Mouse (Mus musculus) bone marrow macrophage, adult 2 months (primary cell): ENCODE results near the gene Dennd4a.

Experiments
- CTCF ChIP-seq: IDR thresholded peaks from 2 replicates; pipeline ENCODE4 v1.5.1; 2012; ENCODE audit warnings: low read depth, mild to moderate bottlenecking, low read length, moderate library complexity
- POLR2A ChIP-seq: IDR thresholded peaks from 2 replicates; pipeline ENCODE4 v1.6.1; 2012; ENCODE audit warnings: mild to moderate bottlenecking, low read depth, low read length, borderline replicate concordance

- TF ChIP-seq CTCF = no peak
- no peak for TF ChIP-seq POLR2A
Measured at GRCm38 (mm10) chr9:64824389-64825008, 13.4 kb downstream of the Dennd4a start.
